Mouse (Mus musculus) limb, embryonic 13.5 days (tissue): ENCODE data around the gene Zfp386. TPM values are rescaled to one million over a fixed set of nuclear protein-coding genes. Genes with fewer than 3 reads are reported as not detected.
"Not testable (repeated sequence)": the region's sequence is repeated elsewhere in the genome, so short reads cannot be mapped to it uniquely, and the experiment has no call there.

Source experiments
- ATAC-seq: fragments of 200-750 bp; cut with Nextera tagmentation; 2 replicates; pipeline ENCODE4 v1.8.0; 2017; ENCODE audit warnings: low read depth, moderate number of reproducible peaks, moderate TSS enrichment; ENCODE audit not compliant: low FRiP score
- H3K27ac ChIP-seq: fragments of 300-500 bp; sonication (generic); 2 replicates; pipeline ENCODE4 v1.5.1; 2015; ENCODE audit warnings: inconsistent platforms, mild to moderate bottlenecking, moderate library complexity
- H3K27me3 ChIP-seq: fragments of 300-500 bp; sonication (generic); 2 replicates; pipeline ENCODE4 v1.6.1; 2015; ENCODE audit warnings: mild to moderate bottlenecking, inconsistent platforms
- H3K36me3 ChIP-seq: fragments of 300-500 bp; sonication (generic); 2 replicates; pipeline ENCODE4 v1.6.1; 2015; ENCODE audit warnings: inconsistent platforms, mild to moderate bottlenecking, moderate library complexity
- H3K4me1 ChIP-seq: fragments of 300-500 bp; sonication (generic); 2 replicates; pipeline ENCODE4 v1.6.1; 2015; ENCODE audit warnings: inconsistent platforms
- H3K4me2 ChIP-seq: fragments of 300-500 bp; sonication (generic); replicated peaks from 2 replicates; pipeline ENCODE4 v1.6.1; 2015; ENCODE audit warnings: inconsistent platforms, mild to moderate bottlenecking, moderate library complexity
- H3K4me3 ChIP-seq: fragments of 300-500 bp; sonication (generic); 2 replicates; pipeline ENCODE4 v1.5.1; 2015; ENCODE audit warnings: moderate library complexity, mild to moderate bottlenecking, inconsistent platforms
- H3K9ac ChIP-seq: fragments of 300-500 bp; sonication (generic); 2 replicates; pipeline ENCODE4 v1.6.1; 2015; ENCODE audit warnings: mild to moderate bottlenecking, inconsistent platforms
- H3K9me3 ChIP-seq: fragments of 300-500 bp; sonication (generic); 2 replicates; pipeline ENCODE4 v1.6.1; 2016; ENCODE audit warnings: inconsistent platforms
- WGBS: fragments of 180-500 bp; shearing (Covaris S2); methylation state at CpG from one replicate; pipeline ENCODE4 v1.1.7; 2015; 5-methylcytosine and 5-hydroxymethylcytosine counted together
- polyA plus RNA-seq: library from polyadenylated mRNA; unstranded; fragments of >200 nt; fragmentation: Nextera tagmentation; extraction: Ambion mirVana; gene quantifications from 2 replicates; pipeline ENCODE4 v1.2.1, GENCODE M21; 2015

The Zfp386 gene
- polyA plus RNA-seq: 52.1 and 52.8 TPM in 2 replicates

GRCm38 (mm10) chr12:116047440-116048377, at the start of gene Zfp386:
Gene Zfp386 (plus strand): TSS chr12:116047724.
- WGBS: 2% methylated on average over 55 of the region's 55 CpGs
- H3K27me3 ChIP-seq: no peaks in the 10 kb centered on the region
- peak; percentile 100 for ATAC-seq

GRCm38 (mm10) chr12:115999784-116000183, 47.7 kb upstream of the Zfp386 start:
- not testable (repeated sequence) for H3K27me3 ChIP-seq, H3K4me2 ChIP-seq, H3K4me1 ChIP-seq, H3K4me3 ChIP-seq, H3K9me3 ChIP-seq, H3K9ac ChIP-seq, H3K36me3 ChIP-seq, H3K27ac ChIP-seq, ATAC-seq
- 71% methylated on average over 3 of the region's 3 CpGs for WGBS

More at GRCm38 (mm10) chr12:116047440-116048377, at the start of gene Zfp386:
- peak within 1 kb of the TSS; percentile 85 for H3K9ac ChIP-seq
- H3K4me3 ChIP-seq: peak within 1 kb of the TSS; percentile 68
- H3K27ac ChIP-seq: peak within 1 kb of the TSS; percentile 96
- H3K36me3 ChIP-seq: peaks cover 31% of the 10 kb centered on the region
- peaks cover 13% of the 10 kb centered on the region for H3K4me1 ChIP-seq
- H3K9me3 ChIP-seq: no peaks in the 10 kb centered on the region
- peak within 1 kb of the TSS; percentile 76 for H3K4me2 ChIP-seq

GRCm38 (mm10) chr12:116002946-116003345, 44.6 kb upstream of the Zfp386 start:
- H3K9me3 ChIP-seq, H3K4me2 ChIP-seq, H3K9ac ChIP-seq, H3K27me3 ChIP-seq, H3K36me3 ChIP-seq, ATAC-seq, H3K4me1 ChIP-seq, H3K27ac ChIP-seq, H3K4me3 ChIP-seq: not testable (repeated sequence)
- 69% methylated on average over 1 of the region's 1 CpGs for WGBS

GRCm38 (mm10) chr12:116010812-116011211, 36.7 kb upstream of the Zfp386 start:
- 79% methylated on average over 2 of the region's 2 CpGs for WGBS

GRCm38 (mm10) chr12:116028095-116028494, 19.4 kb upstream of the Zfp386 start:
- no peaks in the 10 kb centered on the region for H3K4me1 ChIP-seq
- H3K9ac ChIP-seq: no peak overlapping the region
- no peak overlapping the region for H3K27ac ChIP-seq
- peaks cover 4% of the 10 kb centered on the region for H3K9me3 ChIP-seq
- H3K4me2 ChIP-seq: no peak overlapping the region
- 53% methylated on average over 2 of the region's 2 CpGs for WGBS
- no peak for ATAC-seq
- H3K4me3 ChIP-seq: no peak overlapping the region
- no peaks in the 10 kb centered on the region for H3K27me3 ChIP-seq
- no peaks in the 10 kb centered on the region for H3K36me3 ChIP-seq

More at GRCm38 (mm10) chr12:116010812-116011211, 36.7 kb upstream of the Zfp386 start:
- no peak overlapping the region for H3K27ac ChIP-seq
- no peaks in the 10 kb centered on the region for H3K27me3 ChIP-seq
- no peak overlapping the region for H3K4me3 ChIP-seq
- no peaks in the 10 kb centered on the region for H3K4me1 ChIP-seq
- no peaks in the 10 kb centered on the region for H3K36me3 ChIP-seq
- H3K9me3 ChIP-seq: peaks cover 3% of the 10 kb centered on the region
- no peak overlapping the region for H3K9ac ChIP-seq
- no peak overlapping the region for H3K4me2 ChIP-seq
- no peak for ATAC-seq

- H3K27me3 ChIP-seq: no peaks in the 10 kb centered on the region
- no peaks in the 10 kb centered on the region for H3K4me1 ChIP-seq
- no peak overlapping the region for H3K4me3 ChIP-seq
- H3K4me2 ChIP-seq: no peak overlapping the region
- ATAC-seq: no peak
- H3K36me3 ChIP-seq: no peaks in the 10 kb centered on the region
- H3K9ac ChIP-seq: no peak overlapping the region
- 71% methylated on average over 5 of the region's 5 CpGs for WGBS
- no peak overlapping the region for H3K27ac ChIP-seq
- peaks cover 4% of the 10 kb centered on the region for H3K9me3 ChIP-seq
These were observed 12.2 kb upstream of the Zfp386 start for GRCm38 (mm10) chr12:116035346-116035745.

- peaks cover 5% of the 10 kb centered on the region for H3K36me3 ChIP-seq
- H3K27ac ChIP-seq: no peak overlapping the region
- ATAC-seq: no peak
- H3K9ac ChIP-seq: no peak overlapping the region
- WGBS: 91% methylated on average over 5 of the region's 5 CpGs
- H3K9me3 ChIP-seq: no peaks in the 10 kb centered on the region
- peaks cover 13% of the 10 kb centered on the region for H3K4me1 ChIP-seq
- H3K4me3 ChIP-seq: no peak overlapping the region
- H3K27me3 ChIP-seq: no peaks in the 10 kb centered on the region
- H3K4me2 ChIP-seq: no peak overlapping the region
These were observed 2.7 kb upstream of the Zfp386 start for GRCm38 (mm10) chr12:116044785-116045184.

GRCm38 (mm10) chr12:116048766-116049165, 1.2 kb downstream of the Zfp386 start:
- Histone ChIP-seq H3K36me3 (peaks cover 36% of the 10 kb centered on the region), H3K27me3 (no peaks in the 10 kb centered on the region), H3K4me3 (peak overlapping the region; percentile 68), H3K4me1 (peaks cover 13% of the 10 kb centered on the region), H3K9me3 (no peaks in the 10 kb centered on the region), H3K27ac (no peak overlapping the region), H3K4me2 (peak overlapping the region; percentile 76), H3K9ac (peak overlapping the region; percentile 85)
- 73% methylated on average over 7 of the region's 7 CpGs for WGBS
- no peak for ATAC-seq

GRCm38 (mm10) chr12:116049236-116049635, 1.7 kb downstream of the Zfp386 start:
- no peak overlapping the region for H3K27ac ChIP-seq
- H3K27me3 ChIP-seq: no peaks in the 10 kb centered on the region
- H3K9ac ChIP-seq: peak overlapping the region; percentile 85; the same call in 1 of the 2 replicates

GRCm38 (mm10) chr12:116049701-116050100, 2.2 kb downstream of the Zfp386 start:
- 89% methylated on average over 6 of the region's 6 CpGs for WGBS
- no peak overlapping the region; the same call in 1 of the 2 replicates for H3K4me2 ChIP-seq
- no peak for ATAC-seq
- H3K9me3 ChIP-seq: no peaks in the 10 kb centered on the region
- peaks cover 43% of the 10 kb centered on the region for H3K36me3 ChIP-seq
- peaks cover 13% of the 10 kb centered on the region for H3K4me1 ChIP-seq
- no peak overlapping the region for H3K27ac ChIP-seq
- H3K27me3 ChIP-seq: no peaks in the 10 kb centered on the region
- H3K4me3 ChIP-seq: no peak overlapping the region
- H3K9ac ChIP-seq: no peak overlapping the region

More at GRCm38 (mm10) chr12:116049236-116049635, 1.7 kb downstream of the Zfp386 start:
- 79% methylated on average over 3 of the region's 3 CpGs for WGBS
- H3K4me2 ChIP-seq: peak overlapping the region; percentile 76
- H3K9me3 ChIP-seq: no peaks in the 10 kb centered on the region
- H3K36me3 ChIP-seq: peaks cover 38% of the 10 kb centered on the region
- H3K4me1 ChIP-seq: peaks cover 13% of the 10 kb centered on the region
- no peak for ATAC-seq
- H3K4me3 ChIP-seq: peak overlapping the region; percentile 68

GRCm38 (mm10) chr12:116054342-116054741, 6.8 kb downstream of the Zfp386 start:
- Histone ChIP-seq H3K4me3 (no peak overlapping the region), H3K4me1 (peaks cover 3% of the 10 kb centered on the region; the same call in 1 of the 2 replicates), H3K36me3 (peaks cover 82% of the 10 kb centered on the region), H3K27ac (no peak overlapping the region), H3K9me3 (peaks cover 17% of the 10 kb centered on the region), H3K4me2 (no peak overlapping the region), H3K27me3 (no peaks in the 10 kb centered on the region), H3K9ac (no peak overlapping the region)
- no peak for ATAC-seq
- WGBS: 96% methylated on average over 8 of the region's 8 CpGs

- peaks cover 30% of the 10 kb centered on the region for H3K9me3 ChIP-seq
- H3K9ac ChIP-seq: no peak overlapping the region
- 92% methylated on average over 3 of the region's 3 CpGs for WGBS
- no peak overlapping the region for H3K27ac ChIP-seq
- no peak for ATAC-seq
- H3K4me2 ChIP-seq: no peak overlapping the region
- peaks cover 80% of the 10 kb centered on the region for H3K36me3 ChIP-seq
- no peaks in the 10 kb centered on the region for H3K27me3 ChIP-seq
- H3K4me1 ChIP-seq: no peaks in the 10 kb centered on the region
- H3K4me3 ChIP-seq: no peak overlapping the region
These were observed 8.6 kb downstream of the Zfp386 start for GRCm38 (mm10) chr12:116056112-116056511.
